ENCODE assay signal across 32 mouse cellular contexts in the genomic region with DNA sequence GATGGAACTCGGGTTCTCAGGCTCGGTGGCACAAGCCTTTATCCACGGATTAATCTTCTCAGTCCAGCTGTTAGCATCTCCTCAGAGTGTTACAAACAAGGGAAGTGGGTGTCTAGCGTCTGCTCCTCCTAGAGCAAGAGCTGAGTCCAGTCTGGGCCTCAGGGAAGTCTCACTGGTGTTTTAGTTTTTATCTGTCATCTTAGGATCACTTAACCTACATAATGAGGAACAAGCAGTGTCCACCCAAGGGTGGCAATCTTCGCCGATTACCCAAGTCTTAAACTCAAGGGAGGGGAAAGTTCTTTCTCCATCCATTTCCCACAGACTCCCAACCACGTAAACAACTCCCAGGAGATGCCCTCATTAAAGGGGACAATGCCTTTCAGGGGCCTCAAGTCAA. TPM values are rescaled to one million over a fixed set of nuclear protein-coding genes. Genes with fewer than 3 reads are reported as not detected.
DNase-seq lines count a peak whose midpoint lies in the region; ATAC-seq and TF ChIP-seq lines count a peak whose summit lies in the region.
"Had no signal": no experiment of that assay in that cellular context is flagged by ENCODE, and none has a peak within 500 bp of the region (broad histone marks: within the 10 kb centered on the region; RNA-seq: fewer than 3 reads in every experiment).

No protein-coding gene starts in this region.

- H3K9ac ChIP-seq in liver, adult 2 months (ENCODE audit: low read depth, low read length): no peak overlapping the region
- no peak overlapping the region for H3K9ac ChIP-seq in liver, embryonic 11.5 days (ENCODE audit: low read depth, low read length)
- H3K9ac ChIP-seq: embryonic facial prominence, embryonic 13.5 days; forebrain, embryonic 12.5 days; forebrain, embryonic 15.5 days; heart, embryonic 13.5 days; hindbrain, embryonic 12.5 days; hindbrain, embryonic 15.5 days had no signal

- DNase-seq in liver, adult 2 months (ENCODE audit: extremely low read depth, low read depth, low spot score): no peak
- no peak for DNase-seq in liver, embryonic 11.5 days (ENCODE audit: low spot score)
- DNase-seq in retina, embryonic 14.5 days (ENCODE audit: low spot score): peak; percentile 13
- DNase-seq in lung, postnatal 14 days: no peak
- DNase-seq in urinary bladder, postnatal 14 days (ENCODE audit: low spot score): no peak
- DNase-seq: adrenal gland, adult 2 months; adrenal gland, postnatal 25 days; B cell, adult 2 months; cerebellum, adult 11-12 months; cerebellum, adult 8-10 months; cerebellum, postnatal 10 days; cerebellum, postnatal 36 days; embryo, embryonic 11 days; gastrocnemius, postnatal 25 days; heart, adult 18-20 months had no signal

- no peak overlapping the region for H3K4me2 ChIP-seq in liver, embryonic 11.5 days
- H3K4me2 ChIP-seq: embryonic facial prominence, embryonic 13.5 days; forebrain, embryonic 12.5 days; forebrain, embryonic 15.5 days; heart, embryonic 13.5 days; hindbrain, embryonic 12.5 days; hindbrain, embryonic 15.5 days had no signal

- H3K36me3 ChIP-seq in liver, adult 2 months (ENCODE audit: control insufficient read depth, insufficient read depth, low read length): peaks cover 2% of the 10 kb centered on the region; the same call in 1 of the 2 replicates
- no peaks in the 10 kb centered on the region for H3K36me3 ChIP-seq in liver, embryonic 11.5 days (ENCODE audit: control insufficient read depth, insufficient read depth, low read length)
- H3K36me3 ChIP-seq: embryonic facial prominence, embryonic 10.5 days; embryonic facial prominence, embryonic 13.5 days; forebrain, embryonic 12.5 days; forebrain, embryonic 15.5 days; G1E; heart, embryonic 10.5 days; heart, embryonic 13.5 days; hindbrain, embryonic 12.5 days; hindbrain, embryonic 15.5 days had no signal

- 60% methylated on average over 7 of the region's 7 CpGs for WGBS in liver, adult 2 months
- WGBS in liver, embryonic 11.5 days: 52% methylated on average over 7 of the region's 7 CpGs
- 39% methylated on average over 7 of the region's 7 CpGs for WGBS in bone marrow, adult 2 months

- no peaks in the 10 kb centered on the region for H3K27me3 ChIP-seq in liver, adult 2 months (ENCODE audit: control insufficient read depth, insufficient read depth, low read length)
- no peaks in the 10 kb centered on the region for H3K27me3 ChIP-seq in liver, embryonic 11.5 days (replicated peaks; ENCODE audit: control insufficient read depth, insufficient read depth, low read length)
- H3K27me3 ChIP-seq: embryonic facial prominence, embryonic 13.5 days; forebrain, embryonic 12.5 days; forebrain, embryonic 15.5 days; heart, embryonic 13.5 days; hindbrain, embryonic 12.5 days; hindbrain, embryonic 15.5 days; Patski had no signal

- TF ChIP-seq POLR2A in liver, adult 2 months (IDR thresholded peaks at IDR 0.05; ENCODE audit: extremely low read depth, insufficient read depth, low read length): no peak
- TF ChIP-seq POLR2A in bone marrow, adult 2 months (IDR thresholded peaks at IDR 0.05; ENCODE audit: borderline replicate concordance, control insufficient read depth, low read depth, low read length): no peak

- peak overlapping the region; percentile 78 for H3K27ac ChIP-seq in liver, adult 2 months (replicated peaks; ENCODE audit: insufficient read depth, low read depth, low read length)
- H3K27ac ChIP-seq in liver, embryonic 11.5 days (ENCODE audit: low read depth, low read length): no peak overlapping the region
- peak overlapping the region; percentile 39 for H3K27ac ChIP-seq in bone marrow, adult 2 months (ENCODE audit: control insufficient read depth, insufficient read depth, low read depth, low read length, poor library complexity)
- H3K27ac ChIP-seq: embryonic facial prominence, embryonic 10.5 days; embryonic facial prominence, embryonic 13.5 days; forebrain, embryonic 12.5 days; forebrain, embryonic 15.5 days; heart, embryonic 10.5 days; heart, embryonic 13.5 days; hindbrain, embryonic 12.5 days; hindbrain, embryonic 15.5 days had no signal

- H3K4me1 ChIP-seq in liver, adult 2 months (ENCODE audit: control insufficient read depth, insufficient read depth, low read length): peaks cover 18% of the 10 kb centered on the region
- no peaks in the 10 kb centered on the region for H3K4me1 ChIP-seq in liver, embryonic 11.5 days (replicated peaks; ENCODE audit: control insufficient read depth, insufficient read depth, low read length)
- H3K4me1 ChIP-seq in bone marrow, adult 2 months (ENCODE audit: control insufficient read depth, insufficient read depth, low read length): peaks cover 2% of the 10 kb centered on the region; the same call in 1 of the 2 replicates
- H3K4me1 ChIP-seq: embryonic facial prominence, embryonic 13.5 days; forebrain, embryonic 15.5 days; heart, embryonic 13.5 days; hindbrain, embryonic 15.5 days had no signal

- no peaks in the 10 kb centered on the region for H3K9me3 ChIP-seq in liver, embryonic 11.5 days (ENCODE audit: control insufficient read depth, low read length)
- H3K9me3 ChIP-seq: embryonic facial prominence, embryonic 10.5 days; forebrain, embryonic 12.5 days; forebrain, embryonic 15.5 days; heart, embryonic 10.5 days; hindbrain, embryonic 12.5 days; hindbrain, embryonic 15.5 days had no signal

- no peak overlapping the region for H3K4me3 ChIP-seq in liver, adult 2 months (ENCODE audit: insufficient read depth, low read depth, low read length)
- no peak overlapping the region for H3K4me3 ChIP-seq in liver, embryonic 11.5 days (ENCODE audit: low read depth, low read length)
- H3K4me3 ChIP-seq in bone marrow, adult 2 months (replicated peaks; ENCODE audit: control insufficient read depth, low read depth, low read length): no peak overlapping the region
- H3K4me3 ChIP-seq: embryonic facial prominence, embryonic 10.5 days; embryonic facial prominence, embryonic 13.5 days; erythroblast, embryonic 14.5 days; forebrain, embryonic 12.5 days; forebrain, embryonic 15.5 days; heart, embryonic 10.5 days; heart, embryonic 13.5 days; hindbrain, embryonic 12.5 days; hindbrain, embryonic 15.5 days had no signal

- TF ChIP-seq CTCF in liver, adult 2 months (IDR thresholded peaks at IDR 0.05; ENCODE audit: low read depth, low read length): no peak
- no peak for TF ChIP-seq CTCF in bone marrow, adult 2 months (IDR thresholded peaks at IDR 0.05; ENCODE audit: control insufficient read depth, insufficient read depth, low read length)

- H3K79me2 ChIP-seq in liver, adult 2 months (ENCODE audit: control insufficient read depth, insufficient read depth, low read length): peaks cover 12% of the 10 kb centered on the region

- no peak for ATAC-seq in liver, embryonic 11.5 days (replicated peaks; ENCODE audit: low FRiP score)
- peak; percentile 66 for ATAC-seq in megakaryocyte, adult 5-6 weeks (ENCODE audit: poor library complexity, severe bottlenecking)
- ATAC-seq: forebrain, embryonic 15.5 days; Patski had no signal

RNA-seq across cellular contexts. Expression of gene Hsd17b2, which starts 24.8 kb away (rescaled TPM):
- 228 and 380 TPM in 2 replicates for total RNA-seq in liver, adult 2 months (2014; rRNA removed)
- polyA plus RNA-seq in liver, adult 2 months (2012; rRNA removed): 234 and 259 TPM in 2 replicates
- polyA plus RNA-seq in liver, embryonic 11.5 days (2014; fragmentation: Nextera tagmentation; extraction: Ambion mirVana): 13.8 and 15.6 TPM in 2 replicates
- 1.1 TPM in 1 of 2 replicates, not detected in the other for polyA plus RNA-seq in bone marrow, adult 2 months (2011; ENCODE audit: insufficient read depth, insufficient read length, low replicate concordance, missing spikeins)
- total RNA-seq in megakaryocyte, adult 5-6 weeks (2015): 0.84 TPM in 1 of 2 replicates, not detected in the other
- total RNA-seq in megakaryocyte, adult 5-6 weeks (2017): not detected in 2 replicates
- total RNA-seq: adrenal gland, postnatal 25 days; CH12.LX; gastrocnemius, adult 8-10 months; gastrocnemius, postnatal 25 days; heart, adult 18-20 months; heart, postnatal 25 days; hematopoietic stem cell, adult 5-6 weeks had no signal
- polyA plus RNA-seq: embryonic facial prominence, embryonic 10.5 days; erythroblast, embryonic 14.5 days; forebrain, embryonic 12.5 days; forebrain, embryonic 15.5 days; G1E; hindbrain, embryonic 12.5 days had no signal

RNA-seq across cellular contexts. Expression of gene Sdr42e1, which starts 53.0 kb away (rescaled TPM):
- total RNA-seq in liver, adult 2 months (2014; rRNA removed): 56.5 and 77.6 TPM in 2 replicates
- polyA plus RNA-seq in liver, adult 2 months (2012; rRNA removed): 124 and 131 TPM in 2 replicates
- polyA plus RNA-seq in liver, embryonic 11.5 days (2014; fragmentation: Nextera tagmentation; extraction: Ambion mirVana): 1.0 and 1.7 TPM in 2 replicates
- polyA plus RNA-seq in bone marrow, adult 2 months (2011; ENCODE audit: insufficient read depth, insufficient read length, low replicate concordance, missing spikeins): 0.61 and 2.1 TPM in 2 replicates
- 2.3 and 3.1 TPM in 2 replicates for total RNA-seq in megakaryocyte, adult 5-6 weeks (2015)
- 3.3 and 4.1 TPM in 2 replicates for total RNA-seq in megakaryocyte, adult 5-6 weeks (2017)
- polyA plus RNA-seq: erythroblast, embryonic 14.5 days; G1E had no signal

Comparison
In these comparisons a context has a peak if more than half of its experiments do, and no peak if none do; other contexts are left out.
1. RNA of gene Hsd17b2, which starts 24.8 kb away (polyA plus RNA-seq): 234 to 259 TPM in liver, adult 2 months; 13.8 to 15.6 TPM in liver, embryonic 11.5 days and 1.1 TPM in bone marrow, adult 2 months; every median in the first group is over 10 times any median in the second.
2. RNA of gene Sdr42e1, which starts 53.0 kb away (polyA plus RNA-seq): 124 to 131 TPM in liver, adult 2 months; 0.61 to 2.1 TPM in bone marrow, adult 2 months and 1.0 to 1.7 TPM in liver, embryonic 11.5 days; every median in the first group is over 10 times any median in the second.